ENCODE assay signal across 19 mouse cellular contexts in genomic region chr1:23589414-23589942, GRCm38 (mm10).
DNase-seq lines count a peak whose midpoint lies in the region; ATAC-seq and TF ChIP-seq lines count a peak whose summit lies in the region.
"Had no signal": no experiment of that assay in that cellular context is flagged by ENCODE, and none has a peak within 500 bp of the region (broad histone marks: within the 10 kb centered on the region; RNA-seq: fewer than 3 reads in every experiment).

No protein-coding gene starts in this region.

- H3K27me3 ChIP-seq in forebrain, embryonic 16.5 days (replicated peaks; ENCODE audit: control insufficient read depth, insufficient read depth, low read length) = no peaks in the 10 kb centered on the region
- H3K27me3 ChIP-seq in forebrain, embryonic 12.5 days = no peaks in the 10 kb centered on the region
- H3K27me3 ChIP-seq in limb, embryonic 13.5 days = no peaks in the 10 kb centered on the region; the same call in none of the 2 replicates
- H3K27me3 ChIP-seq in limb, embryonic 10.5 days (ENCODE audit: low read depth, poor library complexity, severe bottlenecking) = no peaks in the 10 kb centered on the region
- H3K27me3 ChIP-seq in hindbrain, postnatal 0 days (ENCODE audit: insufficient read depth, low read length) = no peaks in the 10 kb centered on the region
- H3K27me3 ChIP-seq: CH12.LX; hindbrain, embryonic 12.5 days had no signal

- 69% methylated on average over 6 of the region's 6 CpGs for WGBS in forebrain, embryonic 16.5 days
- WGBS in forebrain, embryonic 12.5 days = 89% methylated on average over 6 of the region's 6 CpGs
- 33% methylated on average over 6 of the region's 6 CpGs for WGBS in limb, embryonic 13.5 days
- 63% methylated on average over 6 of the region's 6 CpGs for WGBS in limb, embryonic 10.5 days
- 73% methylated on average over 6 of the region's 6 CpGs for WGBS in hindbrain, postnatal 0 days

- no peak for TF ChIP-seq CTCF in hindbrain, postnatal 0 days (IDR thresholded peaks at IDR 0.05; ENCODE audit: low read depth)

- H3K36me3 ChIP-seq in forebrain, embryonic 16.5 days (ENCODE audit: control insufficient read depth, insufficient read depth) = no peaks in the 10 kb centered on the region
- no peaks in the 10 kb centered on the region for H3K36me3 ChIP-seq in forebrain, embryonic 12.5 days (replicated peaks)
- H3K36me3 ChIP-seq in limb, embryonic 13.5 days = no peaks in the 10 kb centered on the region
- no peaks in the 10 kb centered on the region for H3K36me3 ChIP-seq in limb, embryonic 10.5 days
- no peaks in the 10 kb centered on the region for H3K36me3 ChIP-seq in hindbrain, postnatal 0 days (ENCODE audit: insufficient read depth, low read length)
- H3K36me3 ChIP-seq: heart, embryonic 10.5 days; hindbrain, embryonic 12.5 days had no signal

- H3K4me2 ChIP-seq in forebrain, embryonic 16.5 days (ENCODE audit: low read length) = no peak overlapping the region
- H3K4me2 ChIP-seq in forebrain, embryonic 12.5 days = no peak overlapping the region
- H3K4me2 ChIP-seq in limb, embryonic 13.5 days (replicated peaks) = no peak overlapping the region
- no peak overlapping the region for H3K4me2 ChIP-seq in hindbrain, postnatal 0 days (ENCODE audit: low read depth, low read length)
- H3K4me2 ChIP-seq: hindbrain, embryonic 12.5 days had no signal

- H3K9ac ChIP-seq in forebrain, embryonic 16.5 days (replicated peaks; ENCODE audit: low read depth, low read length) = no peak overlapping the region
- no peak overlapping the region for H3K9ac ChIP-seq in forebrain, embryonic 12.5 days
- no peak overlapping the region for H3K9ac ChIP-seq in limb, embryonic 13.5 days
- H3K9ac ChIP-seq in hindbrain, postnatal 0 days (replicated peaks; ENCODE audit: low read length) = no peak overlapping the region
- H3K9ac ChIP-seq: hindbrain, embryonic 12.5 days had no signal

- H3K9me3 ChIP-seq in forebrain, embryonic 16.5 days (ENCODE audit: control insufficient read depth, low read length) = no peaks in the 10 kb centered on the region
- no peaks in the 10 kb centered on the region for H3K9me3 ChIP-seq in forebrain, embryonic 12.5 days
- H3K9me3 ChIP-seq in limb, embryonic 13.5 days = no peaks in the 10 kb centered on the region
- H3K9me3 ChIP-seq in limb, embryonic 10.5 days (replicated peaks) = no peaks in the 10 kb centered on the region
- H3K9me3 ChIP-seq in hindbrain, postnatal 0 days (ENCODE audit: low read length) = no peaks in the 10 kb centered on the region
- H3K9me3 ChIP-seq: heart, embryonic 10.5 days; hindbrain, embryonic 12.5 days had no signal

- H3K4me1 ChIP-seq in forebrain, embryonic 16.5 days (replicated peaks; ENCODE audit: control insufficient read depth, insufficient read depth, low read length) = no peaks in the 10 kb centered on the region
- no peaks in the 10 kb centered on the region for H3K4me1 ChIP-seq in forebrain, embryonic 12.5 days
- H3K4me1 ChIP-seq in limb, embryonic 13.5 days = peaks cover 3% of the 10 kb centered on the region
- peaks cover 4% of the 10 kb centered on the region; the same call in 1 of the 2 replicates for H3K4me1 ChIP-seq in limb, embryonic 10.5 days
- H3K4me1 ChIP-seq in hindbrain, postnatal 0 days (ENCODE audit: insufficient read depth, low read length) = no peaks in the 10 kb centered on the region
- H3K4me1 ChIP-seq: heart, embryonic 10.5 days; hindbrain, embryonic 12.5 days had no signal

- no peak overlapping the region for H3K27ac ChIP-seq in forebrain, embryonic 16.5 days (ENCODE audit: low read length)
- no peak overlapping the region for H3K27ac ChIP-seq in forebrain, embryonic 12.5 days
- H3K27ac ChIP-seq in limb, embryonic 13.5 days = no peak overlapping the region
- no peak overlapping the region for H3K27ac ChIP-seq in limb, embryonic 10.5 days
- no peak overlapping the region for H3K27ac ChIP-seq in hindbrain, postnatal 0 days
- H3K27ac ChIP-seq: heart, embryonic 10.5 days; hindbrain, embryonic 12.5 days had no signal

- H3K4me3 ChIP-seq in forebrain, embryonic 16.5 days (replicated peaks; ENCODE audit: low read length) = no peak overlapping the region
- H3K4me3 ChIP-seq in forebrain, embryonic 12.5 days (replicated peaks) = no peak overlapping the region
- H3K4me3 ChIP-seq in limb, embryonic 13.5 days = no peak overlapping the region
- H3K4me3 ChIP-seq in limb, embryonic 10.5 days = no peak overlapping the region
- H3K4me3 ChIP-seq in hindbrain, postnatal 0 days (ENCODE audit: low read length) = no peak overlapping the region
- H3K4me3 ChIP-seq: heart, embryonic 10.5 days; hindbrain, embryonic 12.5 days had no signal

- DNase-seq in limb, embryonic 10.5 days (ENCODE audit: low spot score) = no peak
- DNase-seq in forelimb bud, embryonic 11.5 days (ENCODE audit: low read depth, low spot score) = peak; percentile 0
- peak; percentile 1 for DNase-seq in mesoderm, embryonic 11.5 days (ENCODE audit: low read depth, low spot score)
- no peak for DNase-seq in hindbrain, postnatal 0 days (ENCODE audit: low spot score)
- DNase-seq: adrenal gland, postnatal 14 days; cerebellum, adult 2 months; cerebellum, postnatal 10 days; heart, adult 18-20 months; heart, postnatal 10 days; heart, postnatal 4 days had no signal

- peak; percentile 52 for ATAC-seq in forebrain, embryonic 16.5 days
- ATAC-seq in forebrain, embryonic 12.5 days (ENCODE audit: low FRiP score) = no peak
- ATAC-seq in limb, embryonic 13.5 days (ENCODE audit: low FRiP score, low read depth) = peak; percentile 68; the same call in 1 of the 2 replicates
- ATAC-seq in hindbrain, postnatal 0 days = no peak
- ATAC-seq: activated CD4-positive, CD25-positive, alpha-beta regulatory T cell, adult 4 months; hindbrain, embryonic 16.5 days; Patski had no signal

Comparison
In these comparisons a context has a peak if more than half of its experiments do, and no peak if none do; other contexts are left out.
1. ATAC-seq: peak in forebrain, embryonic 16.5 days (single experiment) and limb, embryonic 13.5 days (single experiment); none in forebrain, embryonic 12.5 days (single experiment) and hindbrain, postnatal 0 days (single experiment).
2. DNase-seq: peak in forelimb bud, embryonic 11.5 days (single experiment) and mesoderm, embryonic 11.5 days (single experiment); none in limb, embryonic 10.5 days (single experiment) and hindbrain, postnatal 0 days (single experiment).